Mouse (Mus musculus) testis, adult 2 months (tissue): ENCODE results near the gene Klf14.

Source experiments
- CTCF ChIP-seq: fragments of 200-500 bp; IDR thresholded peaks from 2 replicates; pipeline ENCODE4 v1.5.1; 2012; ENCODE audit warnings: low read depth, mild to moderate bottlenecking, inconsistent platforms, low read length, moderate library complexity; ENCODE audit not compliant: control insufficient read depth, insufficient read depth, insufficient replicate concordance
- POLR2A ChIP-seq: fragments of 200-500 bp; IDR thresholded peaks from 2 replicates; pipeline ENCODE4 v1.6.1; 2012; ENCODE audit warnings: low read depth, mild to moderate bottlenecking, inconsistent platforms, low read length, moderate library complexity; ENCODE audit not compliant: control insufficient read depth

GRCm38 (mm10) chr6:30983021-30983420, 24.1 kb upstream of the Klf14 start:
- TF ChIP-seq POLR2A, result no peak
- TF ChIP-seq CTCF, result no peak
